Mouse (Mus musculus): Measurements from ENCODE around the gene Vma21-ps. TPM values are rescaled to one million over a fixed set of nuclear protein-coding genes. Genes with fewer than 3 reads are reported as not detected.

Gene Vma21-ps
- polyA plus RNA-seq (2012; rRNA removed; ENCODE audit: low replicate concordance), result 1.1 and 2.7 TPM in 2 replicates

GRCm38 (mm10) chr4:52497144-52497543 is at the start of gene Vma21-ps:
Gene Vma21-ps (minus strand): TSS chr4:52497244.

Other genes starting within 250 kb of the Vma21-ps start
- gene Smc2, start 58.0 kb downstream of the Vma21-ps start, polyA plus RNA-seq (2012; rRNA removed; ENCODE audit: low replicate concordance), result 0.93 and 5.2 TPM in 2 replicates
- not detected in 2 replicates for gene Toporsl, start 99.0 kb upstream of the Vma21-ps start, polyA plus RNA-seq (2012; rRNA removed; ENCODE audit: low replicate concordance)